8 mouse cellular contexts compared by ENCODE assay signal in the genomic region with DNA sequence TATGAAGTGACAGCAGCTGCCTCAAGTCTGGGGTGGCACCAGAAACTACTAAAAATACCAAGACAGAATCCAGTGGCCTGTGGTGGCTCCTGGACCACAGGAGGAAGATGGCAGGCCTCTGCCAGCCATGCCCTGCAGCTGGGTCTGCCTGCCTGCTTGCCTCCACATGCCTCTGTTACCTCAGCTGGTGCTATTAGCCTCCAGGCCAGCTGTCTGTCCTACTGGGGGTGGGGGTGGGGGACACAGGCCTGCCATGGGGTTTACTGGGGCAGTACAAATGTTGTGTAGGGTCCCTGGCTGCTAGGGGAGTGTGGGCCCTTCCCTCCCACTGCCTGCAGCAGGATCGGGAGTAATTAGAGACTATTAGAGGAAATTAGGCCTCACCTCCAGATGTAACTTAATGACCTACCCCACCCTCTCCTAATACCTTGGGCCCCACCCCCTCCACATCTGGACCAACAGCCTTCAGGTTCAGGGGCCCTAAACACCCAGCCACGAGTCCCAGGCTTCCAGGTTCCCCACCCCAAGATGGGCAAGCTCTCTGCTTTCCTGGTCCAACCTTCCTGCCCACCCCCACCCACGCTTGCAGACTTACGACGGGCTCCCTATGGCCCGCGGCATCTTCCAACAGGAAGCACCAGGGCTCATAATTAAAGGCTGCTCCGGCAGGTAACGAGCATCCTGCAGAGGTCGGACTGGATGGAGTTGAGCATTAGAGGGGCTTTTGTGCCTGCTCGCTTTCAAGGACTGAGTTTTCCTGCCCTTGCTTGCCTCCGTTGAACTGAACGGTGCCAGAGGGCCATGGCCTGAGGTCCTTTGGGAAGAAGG. TPM values are rescaled to one million over a fixed set of nuclear protein-coding genes. Genes with fewer than 3 reads are reported as not detected.
DNase-seq lines count a peak whose midpoint lies in the region; ATAC-seq lines count a peak whose summit lies in the region.

No protein-coding gene starts in this region.

- no peak overlapping the region for H3K9ac ChIP-seq in forebrain, embryonic 16.5 days (replicated peaks; ENCODE audit: low read depth, low read length)
- peak overlapping the region; percentile 71 for H3K9ac ChIP-seq in lung, embryonic 16.5 days (ENCODE audit: low read length)
- no peak overlapping the region for H3K9ac ChIP-seq in neural tube, embryonic 13.5 days

- no peak for ATAC-seq in forebrain, embryonic 16.5 days
- no peak for ATAC-seq in lung, embryonic 16.5 days (ENCODE audit: low read depth)
- no peak for ATAC-seq in neural tube, embryonic 13.5 days (ENCODE audit: low read depth)

- H3K27ac ChIP-seq in forebrain, embryonic 10.5 days, result peak overlapping the region; percentile 77; the same call in 1 of the 2 replicates
- no peak overlapping the region for H3K27ac ChIP-seq in forebrain, embryonic 16.5 days (ENCODE audit: low read length)
- no peak overlapping the region for H3K27ac ChIP-seq in lung, embryonic 16.5 days (ENCODE audit: low read length)
- H3K27ac ChIP-seq in neural tube, embryonic 13.5 days (replicated peaks), result no peak overlapping the region

- peaks cover 48% of the 10 kb centered on the region for H3K27me3 ChIP-seq in forebrain, embryonic 10.5 days (ENCODE audit: poor library complexity, severe bottlenecking)
- H3K27me3 ChIP-seq in forebrain, embryonic 16.5 days (replicated peaks; ENCODE audit: control insufficient read depth, insufficient read depth, low read length), result 0 out of 2 replicates have a peak, but pooled peaks cover 3% of the 10 kb centered on the region
- H3K27me3 ChIP-seq in lung, embryonic 16.5 days (ENCODE audit: control insufficient read depth, insufficient read depth, low read depth, low read length), result no peaks in the 10 kb centered on the region
- peaks cover 24% of the 10 kb centered on the region for H3K27me3 ChIP-seq in neural tube, embryonic 13.5 days

- peaks cover 50% of the 10 kb centered on the region for H3K4me1 ChIP-seq in forebrain, embryonic 10.5 days
- peaks cover 6% of the 10 kb centered on the region; the same call in 1 of the 2 replicates for H3K4me1 ChIP-seq in forebrain, embryonic 16.5 days (replicated peaks; ENCODE audit: control insufficient read depth, insufficient read depth, low read length)
- H3K4me1 ChIP-seq in lung, embryonic 16.5 days (replicated peaks; ENCODE audit: control insufficient read depth, insufficient read depth, low read length), result peaks cover 9% of the 10 kb centered on the region; the same call in 1 of the 2 replicates
- H3K4me1 ChIP-seq in neural tube, embryonic 13.5 days (replicated peaks), result peaks cover 22% of the 10 kb centered on the region

- whole genome bisulfite sequencing in forebrain, embryonic 10.5 days, result 17% methylated on average over 13 of the region's 13 CpGs
- 16% methylated on average over 13 of the region's 13 CpGs for WGBS in forebrain, embryonic 16.5 days
- 35% methylated on average over 13 of the region's 13 CpGs for WGBS in lung, embryonic 16.5 days
- WGBS in neural tube, embryonic 13.5 days, result 15% methylated on average over 13 of the region's 13 CpGs

- H3K4me2 ChIP-seq in forebrain, embryonic 16.5 days (ENCODE audit: low read length), result no peak overlapping the region; the same call in 1 of the 2 replicates
- H3K4me2 ChIP-seq in lung, embryonic 16.5 days (ENCODE audit: low read depth, low read length), result peak overlapping the region; percentile 78
- peak overlapping the region; percentile 50; the same call in 1 of the 2 replicates for H3K4me2 ChIP-seq in neural tube, embryonic 13.5 days

- peak overlapping the region; percentile 57 for H3K4me3 ChIP-seq in forebrain, embryonic 10.5 days
- no peak overlapping the region; the same call in 1 of the 2 replicates for H3K4me3 ChIP-seq in forebrain, embryonic 16.5 days (replicated peaks; ENCODE audit: low read length)
- peak overlapping the region; percentile 53 for H3K4me3 ChIP-seq in lung, embryonic 16.5 days (ENCODE audit: low read length)
- H3K4me3 ChIP-seq in neural tube, embryonic 13.5 days, result no peak overlapping the region

- no peak for DNase-seq in forebrain, embryonic 10.5 days (ENCODE audit: extremely low spot score, low spot score)
- no peak for DNase-seq in lung, adult 18-20 months
- DNase-seq in induced T-regulatory cell, adult 2 months (ENCODE audit: low read depth), result peak; percentile 10
- no peak for DNase-seq in cerebellum, adult 11-12 months
- DNase-seq in cerebellum, adult 18-20 months, result no peak

- no peaks in the 10 kb centered on the region for H3K36me3 ChIP-seq in forebrain, embryonic 10.5 days (replicated peaks)
- H3K36me3 ChIP-seq in forebrain, embryonic 16.5 days (ENCODE audit: control insufficient read depth, insufficient read depth), result no peaks in the 10 kb centered on the region
- H3K36me3 ChIP-seq in lung, embryonic 16.5 days (ENCODE audit: control insufficient read depth, insufficient read depth, low read length), result no peaks in the 10 kb centered on the region
- H3K36me3 ChIP-seq in neural tube, embryonic 13.5 days, result no peaks in the 10 kb centered on the region

- no peaks in the 10 kb centered on the region; the same call in 1 of the 2 replicates for H3K9me3 ChIP-seq in forebrain, embryonic 10.5 days
- no peaks in the 10 kb centered on the region for H3K9me3 ChIP-seq in forebrain, embryonic 16.5 days (ENCODE audit: control insufficient read depth, low read length)
- no peaks in the 10 kb centered on the region for H3K9me3 ChIP-seq in lung, embryonic 16.5 days (ENCODE audit: control insufficient read depth, low read length)
- no peaks in the 10 kb centered on the region for H3K9me3 ChIP-seq in neural tube, embryonic 13.5 days

RNA-seq across cellular contexts. Expression of gene Padi3, which starts 3.1 kb away (rescaled TPM):
- 0.16 and 0.23 TPM in 2 replicates for polyA plus RNA-seq in forebrain, embryonic 10.5 days (2016; fragmentation: Nextera tagmentation; extraction: Ambion mirVana)
- not detected in 2 replicates for polyA plus RNA-seq in forebrain, embryonic 16.5 days (2015; fragmentation: Nextera tagmentation; extraction: Ambion mirVana)
- 0.28 and 0.35 TPM in 2 replicates for polyA plus RNA-seq in lung, embryonic 16.5 days (2015; fragmentation: Nextera tagmentation; extraction: Ambion mirVana)
- polyA plus RNA-seq in neural tube, embryonic 13.5 days (2015; fragmentation: Nextera tagmentation; extraction: Ambion mirVana), result not detected in 2 replicates

RNA-seq across cellular contexts. Expression of gene Padi1, which starts 32.0 kb away (rescaled TPM):
- polyA plus RNA-seq in forebrain, embryonic 10.5 days (2016; fragmentation: Nextera tagmentation; extraction: Ambion mirVana), result 0.06 and 0.10 TPM in 2 replicates
- polyA plus RNA-seq in forebrain, embryonic 16.5 days (2015; fragmentation: Nextera tagmentation; extraction: Ambion mirVana), result not detected in 2 replicates
- 0.21 and 0.28 TPM in 2 replicates for polyA plus RNA-seq in lung, embryonic 16.5 days (2015; fragmentation: Nextera tagmentation; extraction: Ambion mirVana)
- 0.10 and 0.11 TPM in 2 replicates for polyA plus RNA-seq in neural tube, embryonic 13.5 days (2015; fragmentation: Nextera tagmentation; extraction: Ambion mirVana)

RNA-seq across cellular contexts. Expression of gene Padi4, which starts 39.5 kb away (rescaled TPM):
- 1.4 and 1.5 TPM in 2 replicates for polyA plus RNA-seq in forebrain, embryonic 10.5 days (2016; fragmentation: Nextera tagmentation; extraction: Ambion mirVana)
- 0.24 TPM in 1 of 2 replicates, not detected in the other for polyA plus RNA-seq in forebrain, embryonic 16.5 days (2015; fragmentation: Nextera tagmentation; extraction: Ambion mirVana)
- polyA plus RNA-seq in lung, embryonic 16.5 days (2015; fragmentation: Nextera tagmentation; extraction: Ambion mirVana), result 1.8 and 2.3 TPM in 2 replicates
- polyA plus RNA-seq in neural tube, embryonic 13.5 days (2015; fragmentation: Nextera tagmentation; extraction: Ambion mirVana), result 0.08 and 0.12 TPM in 2 replicates

Comparison
In these comparisons a context has a peak if more than half of its experiments do, and no peak if none do; other contexts are left out.
1. H3K4me3 ChIP-seq: peak in forebrain, embryonic 10.5 days (single experiment) and lung, embryonic 16.5 days (single experiment); none in forebrain, embryonic 16.5 days (single experiment) and neural tube, embryonic 13.5 days (single experiment).